ENCODE assay signal across 8 mouse cellular contexts in the genomic region with DNA sequence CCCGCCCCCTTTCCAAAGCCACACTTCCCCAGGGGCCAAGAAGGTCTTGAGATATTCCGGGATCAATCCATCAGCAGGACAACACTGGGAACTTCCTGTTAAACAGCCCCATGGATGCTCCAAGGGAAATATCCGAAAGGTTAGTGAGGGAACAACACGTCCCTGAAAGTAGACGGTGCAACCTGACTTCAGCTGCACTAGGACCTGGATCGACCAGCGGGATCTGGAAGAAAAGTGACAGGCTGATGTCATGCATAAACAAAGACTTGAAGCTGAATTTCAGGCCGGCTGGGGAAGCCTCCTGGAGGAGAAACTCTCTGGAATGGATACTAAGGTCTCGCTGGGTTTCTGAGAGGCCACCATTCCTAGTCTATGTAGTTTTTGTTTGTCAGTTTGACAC. TPM values are rescaled to one million over a fixed set of nuclear protein-coding genes. Genes with fewer than 3 reads are reported as not detected.
DNase-seq lines count a peak whose midpoint lies in the region; ATAC-seq and TF ChIP-seq lines count a peak whose summit lies in the region.

No protein-coding gene starts in this region.

- H3K9ac ChIP-seq in kidney, embryonic 14.5 days (ENCODE audit: low read depth, low read length) = peak overlapping the region; percentile 84
- peak overlapping the region; percentile 71 for H3K9ac ChIP-seq in hindbrain, postnatal 0 days (replicated peaks; ENCODE audit: low read length)
- peak overlapping the region; percentile 72 for H3K9ac ChIP-seq in midbrain, embryonic 16.5 days (ENCODE audit: low read depth, low read length)

- no peak for TF ChIP-seq CTCF in hindbrain, postnatal 0 days (IDR thresholded peaks at IDR 0.05; ENCODE audit: low read depth)

- H3K27ac ChIP-seq in kidney, embryonic 14.5 days (ENCODE audit: low read depth, low read length) = no peak overlapping the region
- peak overlapping the region; percentile 90 for H3K27ac ChIP-seq in hindbrain, postnatal 0 days
- H3K27ac ChIP-seq in midbrain, embryonic 16.5 days (ENCODE audit: low read length) = peak overlapping the region; percentile 92

- no peak for DNase-seq in kidney, postnatal 36 days
- DNase-seq in urinary bladder, postnatal 14 days (ENCODE audit: low spot score) = peak; percentile 12
- DNase-seq in urinary bladder, postnatal 10 days (ENCODE audit: low spot score) = no peak
- DNase-seq in hindbrain, postnatal 0 days (ENCODE audit: low spot score) = peak; percentile 71
- DNase-seq in T-cell, adult 2 months (ENCODE audit: low spot score) = no peak
- no peak for DNase-seq in cerebellum, postnatal 4 days (ENCODE audit: low spot score in 2 of 2)

- H3K27me3 ChIP-seq in kidney, embryonic 14.5 days (ENCODE audit: control insufficient read depth, insufficient read depth, low read length) = peaks cover 3% of the 10 kb centered on the region; the same call in 1 of the 2 replicates
- no peaks in the 10 kb centered on the region for H3K27me3 ChIP-seq in hindbrain, postnatal 0 days (ENCODE audit: insufficient read depth, low read length)
- H3K27me3 ChIP-seq in midbrain, embryonic 16.5 days (ENCODE audit: control insufficient read depth, insufficient read depth, low read depth, low read length) = no peaks in the 10 kb centered on the region

- H3K4me3 ChIP-seq in kidney, embryonic 14.5 days (ENCODE audit: low read length) = peak overlapping the region; percentile 69
- H3K4me3 ChIP-seq in hindbrain, postnatal 0 days (ENCODE audit: low read length) = peak overlapping the region; percentile 66
- peak overlapping the region; percentile 67 for H3K4me3 ChIP-seq in midbrain, embryonic 16.5 days (ENCODE audit: low read depth, low read length)

- peak overlapping the region; percentile 95 for H3K4me2 ChIP-seq in kidney, embryonic 14.5 days (replicated peaks; ENCODE audit: low read depth, low read length)
- peak overlapping the region; percentile 63 for H3K4me2 ChIP-seq in hindbrain, postnatal 0 days (ENCODE audit: low read depth, low read length)
- H3K4me2 ChIP-seq in midbrain, embryonic 16.5 days (ENCODE audit: low read length) = peak overlapping the region; percentile 82

- no peaks in the 10 kb centered on the region for H3K36me3 ChIP-seq in kidney, embryonic 14.5 days (ENCODE audit: control insufficient read depth, insufficient read depth, low read length)
- H3K36me3 ChIP-seq in hindbrain, postnatal 0 days (ENCODE audit: insufficient read depth, low read length) = no peaks in the 10 kb centered on the region
- no peaks in the 10 kb centered on the region for H3K36me3 ChIP-seq in midbrain, embryonic 16.5 days (ENCODE audit: control insufficient read depth, insufficient read depth, low read length)

- H3K4me1 ChIP-seq in kidney, embryonic 14.5 days (ENCODE audit: control insufficient read depth, insufficient read depth, low read length) = peaks cover 17% of the 10 kb centered on the region
- peaks cover 22% of the 10 kb centered on the region for H3K4me1 ChIP-seq in hindbrain, postnatal 0 days (ENCODE audit: insufficient read depth, low read length)
- H3K4me1 ChIP-seq in midbrain, embryonic 16.5 days (ENCODE audit: control insufficient read depth, insufficient read depth, low read length) = peaks cover 24% of the 10 kb centered on the region

- WGBS in kidney, embryonic 14.5 days = 2% methylated on average over 9 of the region's 9 CpGs
- 1% methylated on average over 9 of the region's 9 CpGs for WGBS in hindbrain, postnatal 0 days
- WGBS in midbrain, embryonic 16.5 days = 2% methylated on average over 9 of the region's 9 CpGs

- H3K9me3 ChIP-seq in kidney, embryonic 14.5 days (ENCODE audit: control insufficient read depth, low read length) = no peaks in the 10 kb centered on the region
- H3K9me3 ChIP-seq in hindbrain, postnatal 0 days (ENCODE audit: low read length) = no peaks in the 10 kb centered on the region
- H3K9me3 ChIP-seq in midbrain, embryonic 16.5 days (replicated peaks; ENCODE audit: control insufficient read depth, low read length, poor library complexity, severe bottlenecking) = no peaks in the 10 kb centered on the region

- ATAC-seq in kidney, embryonic 14.5 days (ENCODE audit: low FRiP score, low TSS enrichment) = no peak; the same call in 1 of the 2 replicates
- ATAC-seq in hindbrain, postnatal 0 days = peak; percentile 73
- ATAC-seq in midbrain, embryonic 16.5 days = peak; percentile 57

RNA-seq across cellular contexts. Expression of a gene that starts 0.5 kb away (rescaled TPM):
- 13.1 and 30.6 TPM in 2 replicates for polyA plus RNA-seq in kidney, embryonic 14.5 days (2014; fragmentation: Nextera tagmentation; extraction: Ambion mirVana)
- 63.0 and 76.0 TPM in 2 replicates for total RNA-seq in hindbrain, postnatal 0 days (2014; rRNA removed)
- 14.7 and 15.6 TPM in 2 replicates for polyA plus RNA-seq in hindbrain, postnatal 0 days (2015; fragmentation: Nextera tagmentation; extraction: Ambion mirVana)
- polyA plus RNA-seq in midbrain, embryonic 16.5 days (2015; fragmentation: Nextera tagmentation; extraction: Ambion mirVana) = 20.5 and 20.7 TPM in 2 replicates

RNA-seq across cellular contexts. Expression of a gene that starts 39.3 kb away (rescaled TPM):
- polyA plus RNA-seq in kidney, embryonic 14.5 days (2014; fragmentation: Nextera tagmentation; extraction: Ambion mirVana) = 11.6 and 14.1 TPM in 2 replicates
- total RNA-seq in hindbrain, postnatal 0 days (2014; rRNA removed) = 100 and 111 TPM in 2 replicates
- polyA plus RNA-seq in hindbrain, postnatal 0 days (2015; fragmentation: Nextera tagmentation; extraction: Ambion mirVana) = 50.1 and 50.7 TPM in 2 replicates
- polyA plus RNA-seq in midbrain, embryonic 16.5 days (2015; fragmentation: Nextera tagmentation; extraction: Ambion mirVana) = 48.0 and 56.3 TPM in 2 replicates

Comparison
In these comparisons a context has a peak if more than half of its experiments do, and no peak if none do; other contexts are left out.
1. DNase-seq: peak in urinary bladder, postnatal 14 days (single experiment) and hindbrain, postnatal 0 days (single experiment); none in kidney, postnatal 36 days (0 of 2), urinary bladder, postnatal 10 days (single experiment), T-cell, adult 2 months (single experiment) and cerebellum, postnatal 4 days (0 of 2).
2. Peak in every context shown above with its lines, with median percentiles within 50 percentile points of each other: H3K4me2 ChIP-seq, H3K4me3 ChIP-seq and H3K9ac ChIP-seq.